Comparison of ENCODE assay signal across 8 mouse cellular contexts in genomic region chr5:136244762-136245540, GRCm38 (mm10). TPM values are rescaled to one million over a fixed set of nuclear protein-coding genes. Genes with fewer than 3 reads are reported as not detected.
DNase-seq lines count a peak whose midpoint lies in the region; ATAC-seq and TF ChIP-seq lines count a peak whose summit lies in the region.

No protein-coding gene starts in this region.

- TF ChIP-seq CTCF in small intestine, adult 2 months (IDR thresholded peaks at IDR 0.05; ENCODE audit: extremely low read depth, insufficient read length, insufficient replicate concordance, low read depth, low read length): no peak

- H3K9me3 ChIP-seq in limb, embryonic 10.5 days (replicated peaks): no peaks in the 10 kb centered on the region
- no peaks in the 10 kb centered on the region for H3K9me3 ChIP-seq in midbrain, embryonic 12.5 days

- DNase-seq in adrenal gland, adult 18-20 months (ENCODE audit: low spot score in 2 of 2): peak; percentile 88 to 95
- DNase-seq in embryo, embryonic 11.5 days (ENCODE audit: low read depth, low spot score): peak; percentile 75
- peak; percentile 99 for DNase-seq in heart, adult 11 months
- peak; percentile 60 for DNase-seq in kidney, adult 11 months
- peak; percentile 92 for DNase-seq in limb, embryonic 10.5 days (ENCODE audit: low spot score)

- H3K27me3 ChIP-seq in limb, embryonic 10.5 days (ENCODE audit: low read depth, poor library complexity, severe bottlenecking): no peaks in the 10 kb centered on the region
- H3K27me3 ChIP-seq in midbrain, embryonic 12.5 days: 0 out of 2 replicates have a peak, but pooled peaks cover 8% of the 10 kb centered on the region
- peaks cover 12% of the 10 kb centered on the region for H3K27me3 ChIP-seq in small intestine, adult 2 months (ENCODE audit: control insufficient read depth, insufficient read depth, low read length)

- under 1% methylated on average over 57 of the region's 57 CpGs for WGBS in limb, embryonic 10.5 days
- 0% methylated on average over 51 of the region's 57 CpGs for WGBS in midbrain, embryonic 12.5 days
- WGBS in small intestine, adult 2 months: 2% methylated on average over 53 of the region's 57 CpGs

- H3K4me2 ChIP-seq in midbrain, embryonic 12.5 days (replicated peaks): peak overlapping the region; percentile 82

- peak overlapping the region; percentile 81 for H3K9ac ChIP-seq in midbrain, embryonic 12.5 days (replicated peaks)

- H3K27ac ChIP-seq in limb, embryonic 10.5 days: peak overlapping the region; percentile 88
- H3K27ac ChIP-seq in midbrain, embryonic 12.5 days (replicated peaks): peak overlapping the region; percentile 84
- H3K27ac ChIP-seq in small intestine, adult 2 months (ENCODE audit: insufficient read depth, low read depth, low read length): peak overlapping the region; percentile 50

- peaks cover under 1% of the 10 kb centered on the region; the same call in 1 of the 2 replicates for H3K36me3 ChIP-seq in limb, embryonic 10.5 days
- H3K36me3 ChIP-seq in midbrain, embryonic 12.5 days: peaks cover under 1% of the 10 kb centered on the region; the same call in 1 of the 2 replicates
- no peaks in the 10 kb centered on the region for H3K36me3 ChIP-seq in small intestine, adult 2 months (ENCODE audit: control insufficient read depth, insufficient read depth, low read length)

- peak; percentile 70 for ATAC-seq in midbrain, embryonic 12.5 days (ENCODE audit: low FRiP score, low read depth)
- ATAC-seq in erythroid progenitor cell, adult 5-6 weeks (replicated peaks; ENCODE audit: low FRiP score, poor library complexity, severe bottlenecking): no peak

- no peak for TF ChIP-seq POLR2A in small intestine, adult 2 months (IDR thresholded peaks at IDR 0.05; ENCODE audit: low read depth, low read length)

- peak overlapping the region; percentile 72 for H3K4me3 ChIP-seq in limb, embryonic 10.5 days
- H3K4me3 ChIP-seq in midbrain, embryonic 12.5 days: peak overlapping the region; percentile 74
- peak overlapping the region; percentile 87 for H3K4me3 ChIP-seq in small intestine, adult 2 months (ENCODE audit: low read depth, low read length)

- H3K4me1 ChIP-seq in limb, embryonic 10.5 days: peaks cover 51% of the 10 kb centered on the region
- peaks cover 37% of the 10 kb centered on the region for H3K4me1 ChIP-seq in midbrain, embryonic 12.5 days
- peaks cover 9% of the 10 kb centered on the region for H3K4me1 ChIP-seq in small intestine, adult 2 months (ENCODE audit: control insufficient read depth, insufficient read depth, insufficient read length, low read length)

RNA-seq across cellular contexts. Expression of gene Sh2b2, which starts 1.4 kb away (rescaled TPM):
- 10 to 100 TPM; 21.8 to 85.0 TPM for total RNA-seq in adrenal gland, adult 18-20 months (2021)
- polyA plus RNA-seq in limb, embryonic 10.5 days (2016; fragmentation: Nextera tagmentation; extraction: Ambion mirVana): 14.4 and 17.7 TPM in 2 replicates
- 20.7 and 21.3 TPM in 2 replicates for polyA plus RNA-seq in midbrain, embryonic 12.5 days (2016; fragmentation: Nextera tagmentation; extraction: Ambion mirVana)
- 3.2 and 7.3 TPM in 2 replicates for polyA plus RNA-seq in small intestine, adult 2 months (2012; rRNA removed)
- 4.0 and 7.5 TPM in 2 replicates for total RNA-seq in erythroid progenitor cell, adult 5-6 weeks (2015; ENCODE audit: low replicate concordance)
- 0.13 and 2.3 TPM in 2 replicates for total RNA-seq in erythroid progenitor cell, adult 5-6 weeks (2017; ENCODE audit: low replicate concordance)

RNA-seq across cellular contexts. Expression of gene Prkrip1, which starts 46.2 kb away (rescaled TPM):
- total RNA-seq in adrenal gland, adult 18-20 months (2021): 10 to 100 TPM; 38.7 to 48.9 TPM
- polyA plus RNA-seq in limb, embryonic 10.5 days (2016; fragmentation: Nextera tagmentation; extraction: Ambion mirVana): 66.0 and 75.4 TPM in 2 replicates
- polyA plus RNA-seq in midbrain, embryonic 12.5 days (2016; fragmentation: Nextera tagmentation; extraction: Ambion mirVana): 71.4 and 79.6 TPM in 2 replicates
- polyA plus RNA-seq in small intestine, adult 2 months (2012; rRNA removed): 5.5 and 8.4 TPM in 2 replicates
- total RNA-seq in erythroid progenitor cell, adult 5-6 weeks (2015; ENCODE audit: low replicate concordance): 1.8 and 2.5 TPM in 2 replicates
- total RNA-seq in erythroid progenitor cell, adult 5-6 weeks (2017; ENCODE audit: low replicate concordance): 23.2 and 25.9 TPM in 2 replicates
